Mouse (Mus musculus): ENCODE data around the gene Hnf1a. TPM values are rescaled to one million over a fixed set of nuclear protein-coding genes. Genes with fewer than 3 reads are reported as not detected.

Gene Hnf1a
- total RNA-seq, 1 experiment from 2014 or later = not detected

- ATAC-seq (replicated peaks; ENCODE audit: low read depth, poor library complexity, severe bottlenecking) = no peak
Observed at GRCm38 (mm10) chr5:114980122-114980748, 9.3 kb upstream of the Hnf1a start.

GRCm38 (mm10) chr5:114979250-114980121 is 8.6 kb upstream of the Hnf1a start:
- ATAC-seq (replicated peaks; ENCODE audit: low read depth, poor library complexity, severe bottlenecking) = peak; percentile 77

- peak; percentile 39 for ATAC-seq (replicated peaks; ENCODE audit: low read depth, poor library complexity, severe bottlenecking)
Observed at GRCm38 (mm10) chr5:114978888-114979249, 8.0 kb upstream of the Hnf1a start.

- no peak for ATAC-seq (replicated peaks; ENCODE audit: low read depth, poor library complexity, severe bottlenecking)
Observed at GRCm38 (mm10) chr5:114978473-114978872, 7.6 kb upstream of the Hnf1a start.

- ATAC-seq (replicated peaks; ENCODE audit: low read depth, poor library complexity, severe bottlenecking) = no peak
Observed at GRCm38 (mm10) chr5:114976935-114977334, 6.0 kb upstream of the Hnf1a start.

- ATAC-seq (replicated peaks; ENCODE audit: low read depth, poor library complexity, severe bottlenecking) = no peak
Observed at GRCm38 (mm10) chr5:114973131-114973530, 2.2 kb upstream of the Hnf1a start.

GRCm38 (mm10) chr5:114972201-114972600 is 1.3 kb upstream of the Hnf1a start:
- no peak for ATAC-seq (replicated peaks; ENCODE audit: low read depth, poor library complexity, severe bottlenecking)

GRCm38 (mm10) chr5:114969609-114970215 is 1.2 kb downstream of the Hnf1a start:
- ATAC-seq (replicated peaks; ENCODE audit: low read depth, poor library complexity, severe bottlenecking) = no peak

- ATAC-seq (replicated peaks; ENCODE audit: low read depth, poor library complexity, severe bottlenecking) = no peak
Observed at GRCm38 (mm10) chr5:114969064-114969463, 1.8 kb downstream of the Hnf1a start.

- ATAC-seq (replicated peaks; ENCODE audit: low read depth, poor library complexity, severe bottlenecking) = no peak
Observed at GRCm38 (mm10) chr5:114968651-114969050, 2.2 kb downstream of the Hnf1a start.

- no peak for ATAC-seq (replicated peaks; ENCODE audit: low read depth, poor library complexity, severe bottlenecking)
Observed at GRCm38 (mm10) chr5:114967523-114968268, 3.2 kb downstream of the Hnf1a start.

- ATAC-seq (replicated peaks; ENCODE audit: low read depth, poor library complexity, severe bottlenecking) = no peak
Observed at GRCm38 (mm10) chr5:114964967-114965898, 5.7 kb downstream of the Hnf1a start.

- ATAC-seq (replicated peaks; ENCODE audit: low read depth, poor library complexity, severe bottlenecking) = 0 out of 2 replicates have a peak, but pooled peaks have one; percentile 13
Observed at GRCm38 (mm10) chr5:114964315-114964966, 6.5 kb downstream of the Hnf1a start.

- ATAC-seq (replicated peaks; ENCODE audit: low read depth, poor library complexity, severe bottlenecking) = no peak
Observed at GRCm38 (mm10) chr5:114961590-114962360, 9.1 kb downstream of the Hnf1a start.

- ATAC-seq (replicated peaks; ENCODE audit: low read depth, poor library complexity, severe bottlenecking) = no peak
Observed at GRCm38 (mm10) chr5:114958069-114958468, 12.8 kb downstream of the Hnf1a start.

GRCm38 (mm10) chr5:114953326-114953725 is 17.6 kb downstream of the Hnf1a start:
- no peak for ATAC-seq (replicated peaks; ENCODE audit: low read depth, poor library complexity, severe bottlenecking)

GRCm38 (mm10) chr5:114951279-114951880 is 19.5 kb downstream of the Hnf1a start:
- ATAC-seq (replicated peaks; ENCODE audit: low read depth, poor library complexity, severe bottlenecking) = no peak

GRCm38 (mm10) chr5:114950669-114951068 is 20.2 kb downstream of the Hnf1a start:
- no peak for ATAC-seq (replicated peaks; ENCODE audit: low read depth, poor library complexity, severe bottlenecking)
